Comparison of ENCODE assay signal across 26 mouse cellular contexts in genomic region chr11:4814507-4815450, GRCm38 (mm10). TPM values are rescaled to one million over a fixed set of nuclear protein-coding genes. Genes with fewer than 3 reads are reported as not detected.
DNase-seq lines count a peak whose midpoint lies in the region; ATAC-seq and TF ChIP-seq lines count a peak whose summit lies in the region.
"Had no signal": no experiment of that assay in that cellular context is flagged by ENCODE, and none has a peak within 500 bp of the region (broad histone marks: within the 10 kb centered on the region; RNA-seq: fewer than 3 reads in every experiment).

No protein-coding gene starts in this region.

- peak; percentile 72; the same call in 1 of the 2 replicates for ATAC-seq in frontal cortex, adult (ENCODE audit: low TSS enrichment)
- no peak for ATAC-seq in lung, postnatal 0 days
- ATAC-seq: activated CD4-positive, CD25-positive, alpha-beta regulatory T cell, adult 4 months; forebrain, embryonic 14.5 days; hindbrain, embryonic 16.5 days; inflammation-experienced regulatory T-cells, adult 6 months; Patski had no signal

- H3K9ac ChIP-seq in lung, postnatal 0 days (replicated peaks; ENCODE audit: low read depth), result no peak overlapping the region
- H3K9ac ChIP-seq: embryonic facial prominence, embryonic 15.5 days; hindbrain, embryonic 12.5 days had no signal

- H3K27ac ChIP-seq in lung, postnatal 0 days (ENCODE audit: low read length), result no peak overlapping the region
- H3K27ac ChIP-seq: embryonic facial prominence, embryonic 15.5 days; forebrain, embryonic 10.5 days; heart, embryonic 10.5 days; hindbrain, embryonic 12.5 days had no signal

- H3K9me3 ChIP-seq in lung, postnatal 0 days (ENCODE audit: low read length), result no peaks in the 10 kb centered on the region
- H3K9me3 ChIP-seq: embryonic facial prominence, embryonic 15.5 days; forebrain, embryonic 10.5 days; heart, embryonic 10.5 days; hindbrain, embryonic 12.5 days had no signal

- no peak for DNase-seq in frontal cortex, postnatal 14 days (ENCODE audit: low spot score in 2 of 2)
- DNase-seq in lung, postnatal 0 days (ENCODE audit: low spot score), result peak; percentile 16
- DNase-seq in lung, postnatal 4 days, result no peak
- peak; percentile 50 for DNase-seq in 416B (ENCODE audit: low read depth)
- DNase-seq in brain, adult 2 months (ENCODE audit: low read depth, low spot score), result peak; percentile 56
- no peak for DNase-seq in cerebellum, adult 8-10 months
- DNase-seq in B cell, adult 2 months, result no peak
- DNase-seq: adrenal gland, postnatal 10 days; cerebellum, adult 2 months; cerebellum, postnatal 14 days; embryo, embryonic 11 days; gastrocnemius, postnatal 10 days; heart, adult 18-20 months; heart, postnatal 10 days; heart, postnatal 4 days had no signal

- no peak for TF ChIP-seq EP300 in lung, postnatal 0 days (IDR thresholded peaks at IDR 0.05)

- H3K27me3 ChIP-seq in lung, postnatal 0 days (replicated peaks; ENCODE audit: insufficient read depth, low read length), result no peaks in the 10 kb centered on the region
- H3K27me3 ChIP-seq: embryonic facial prominence, embryonic 15.5 days; hindbrain, embryonic 12.5 days; Patski had no signal

- H3K4me2 ChIP-seq in lung, postnatal 0 days (replicated peaks; ENCODE audit: low read depth, low read length), result no peak overlapping the region
- H3K4me2 ChIP-seq: embryonic facial prominence, embryonic 15.5 days; hindbrain, embryonic 12.5 days had no signal

- WGBS in lung, postnatal 0 days, result 84% methylated on average over 7 of the region's 7 CpGs

- TF ChIP-seq CTCF in lung, postnatal 0 days (IDR thresholded peaks at IDR 0.05), result no peak

- H3K4me1 ChIP-seq in lung, postnatal 0 days (ENCODE audit: insufficient read depth, low read depth, low read length), result no peaks in the 10 kb centered on the region
- H3K4me1 ChIP-seq: embryonic facial prominence, embryonic 15.5 days; forebrain, embryonic 10.5 days; heart, embryonic 10.5 days; hindbrain, embryonic 12.5 days had no signal

- H3K4me3 ChIP-seq in lung, postnatal 0 days (ENCODE audit: low read depth, low read length), result no peak overlapping the region
- H3K4me3 ChIP-seq: embryonic facial prominence, embryonic 15.5 days; erythroblast, embryonic 14.5 days; forebrain, embryonic 10.5 days; heart, embryonic 10.5 days; hindbrain, embryonic 12.5 days had no signal

- no peaks in the 10 kb centered on the region; the same call in 1 of the 2 replicates for H3K36me3 ChIP-seq in lung, postnatal 0 days (ENCODE audit: insufficient read depth, low read length)
- H3K36me3 ChIP-seq: hindbrain, embryonic 12.5 days had no signal

RNA-seq across cellular contexts. Expression of gene Nf2, which starts 34.6 kb away (rescaled TPM):
- polyA plus RNA-seq in lung, postnatal 0 days (2015; fragmentation: Nextera tagmentation; extraction: Ambion mirVana), result 19.6 and 21.1 TPM in 2 replicates

RNA-seq across cellular contexts. Expression of gene Nipsnap1, which starts 59.0 kb away (rescaled TPM):
- polyA plus RNA-seq in lung, postnatal 0 days (2015; fragmentation: Nextera tagmentation; extraction: Ambion mirVana), result 10.4 and 11.9 TPM in 2 replicates

Comparison
In these comparisons a context has a peak if more than half of its experiments do, and no peak if none do; other contexts are left out.
1. DNase-seq: peak in lung, postnatal 0 days (single experiment), 416B (single experiment) and brain, adult 2 months (single experiment); none in frontal cortex, postnatal 14 days (0 of 2), lung, postnatal 4 days (0 of 2), cerebellum, adult 8-10 months (single experiment) and B cell, adult 2 months (0 of 2).